Mouse (Mus musculus) heart, embryonic 13.5 days (tissue): ENCODE measurements around the gene Olfr114. TPM values are rescaled to one million over a fixed set of nuclear protein-coding genes. Genes with fewer than 3 reads are reported as not detected.

Source experiments
- ATAC-seq: fragments of 200-750 bp; cut with Nextera tagmentation; 2 replicates; pipeline ENCODE4 v1.8.0; 2017; ENCODE audit warnings: moderate TSS enrichment; ENCODE audit not compliant: insufficient number of reproducible peaks, low FRiP score, low TSS enrichment; ENCODE audit errors: extremely low read depth
- H3K27ac ChIP-seq: fragments of 300-500 bp; sonication (generic); replicated peaks from 2 replicates; pipeline ENCODE4 v1.5.1; 2015; ENCODE audit warnings: moderate library complexity, mild to moderate bottlenecking, inconsistent platforms
- H3K27me3 ChIP-seq: fragments of 300-500 bp; sonication (generic); replicated peaks from 2 replicates; pipeline ENCODE4 v1.6.1; 2015; ENCODE audit warnings: mild to moderate bottlenecking, inconsistent platforms
- H3K36me3 ChIP-seq: fragments of 300-500 bp; sonication (generic); 2 replicates; pipeline ENCODE4 v1.6.1; 2015; ENCODE audit warnings: mild to moderate bottlenecking, inconsistent platforms
- H3K4me1 ChIP-seq: fragments of 300-500 bp; sonication (generic); 2 replicates; pipeline ENCODE4 v1.6.1; 2015; ENCODE audit warnings: inconsistent platforms
- H3K4me2 ChIP-seq: fragments of 300-500 bp; sonication (generic); 2 replicates; pipeline ENCODE4 v1.6.1; 2015; ENCODE audit warnings: inconsistent platforms, mild to moderate bottlenecking, moderate library complexity
- H3K4me3 ChIP-seq: fragments of 300-500 bp; sonication (generic); 2 replicates; pipeline ENCODE4 v1.5.1; 2015; ENCODE audit warnings: moderate library complexity, mild to moderate bottlenecking, inconsistent platforms
- H3K9ac ChIP-seq: fragments of 300-500 bp; sonication (generic); 2 replicates; pipeline ENCODE4 v1.6.1; 2015; ENCODE audit warnings: inconsistent platforms, mild to moderate bottlenecking, moderate library complexity
- H3K9me3 ChIP-seq: fragments of 300-500 bp; sonication (generic); 2 replicates; pipeline ENCODE4 v1.6.1; 2016; ENCODE audit warnings: inconsistent platforms
- WGBS: fragments of 180-500 bp; shearing (Covaris S2); methylation state at CpG from one replicate; pipeline ENCODE4 v1.1.7; 2015; ENCODE audit warnings: mixed read lengths; 5-methylcytosine and 5-hydroxymethylcytosine counted together
- polyA plus RNA-seq: library from polyadenylated mRNA; unstranded; fragments of >200 nt; fragmentation: Nextera tagmentation; extraction: Ambion mirVana; gene quantifications from 2 replicates; pipeline ENCODE4 v1.2.1, GENCODE M21; 2015

Olfr114 gene
- not detected in 2 replicates for polyA plus RNA-seq

GRCm38 (mm10) chr17:37592643-37593042 lies at the start of gene Olfr114:
Olfr114 (minus strand) TSS chr17:37592743.
- Histone ChIP-seq H3K4me1 (no peaks in the 10 kb centered on the region), H3K27ac (no peak within 1 kb of the TSS), H3K9ac (no peak within 1 kb of the TSS), H3K9me3 (0 out of 2 replicates have a peak, but pooled peaks cover 9% of the 10 kb centered on the region), H3K36me3 (no peaks in the 10 kb centered on the region), H3K4me3 (no peak within 1 kb of the TSS), H3K4me2 (no peak within 1 kb of the TSS), H3K27me3 (no peaks in the 10 kb centered on the region)
- no peak for ATAC-seq

- peaks cover 11% of the 10 kb centered on the region for H3K9me3 ChIP-seq
- no peak within 1 kb of the TSS for H3K9ac ChIP-seq
- H3K27ac ChIP-seq: no peak within 1 kb of the TSS
- H3K4me3 ChIP-seq: no peak within 1 kb of the TSS
- no peaks in the 10 kb centered on the region for H3K36me3 ChIP-seq
- no peaks in the 10 kb centered on the region for H3K27me3 ChIP-seq
- H3K4me1 ChIP-seq: no peaks in the 10 kb centered on the region
- 70% methylated on average over 2 of the region's 2 CpGs for WGBS
- no peak within 1 kb of the TSS for H3K4me2 ChIP-seq
- no peak for ATAC-seq
Observed at GRCm38 (mm10) chr17:37627009-37627408, 34.5 kb upstream of the Olfr114 start, which contains the start of the genes Olfr115 and Olfr116. Olfr115 (minus strand) TSS chr17:37627109. Olfr116 (minus strand) TSS chr17:37627199.

GRCm38 (mm10) chr17:37577563-37577962 lies 15.0 kb downstream of the Olfr114 start, which contains the start of gene Olfr113:
Olfr113 (minus strand) TSS chr17:37577663.
- Histone ChIP-seq H3K9ac (no peak within 1 kb of the TSS), H3K4me3 (no peak within 1 kb of the TSS), H3K9me3 (no peaks in the 10 kb centered on the region), H3K27me3 (no peaks in the 10 kb centered on the region), H3K4me2 (no peak within 1 kb of the TSS), H3K27ac (no peak within 1 kb of the TSS), H3K4me1 (no peaks in the 10 kb centered on the region), H3K36me3 (no peaks in the 10 kb centered on the region)
- no peak for ATAC-seq

- no peak within 1 kb of the TSS for H3K4me2 ChIP-seq
- no peak within 1 kb of the TSS for H3K4me3 ChIP-seq
- no peak within 1 kb of the TSS for H3K27ac ChIP-seq
- no peaks in the 10 kb centered on the region for H3K9me3 ChIP-seq
- no peak within 1 kb of the TSS for H3K9ac ChIP-seq
- no peaks in the 10 kb centered on the region for H3K36me3 ChIP-seq
- ATAC-seq: no peak
- no peaks in the 10 kb centered on the region for H3K27me3 ChIP-seq
- no peaks in the 10 kb centered on the region for H3K4me1 ChIP-seq
Observed at GRCm38 (mm10) chr17:37569351-37569750, 23.2 kb downstream of the Olfr114 start, which contains the start of gene Olfr112. Olfr112 (minus strand) TSS chr17:37569451.

- H3K9ac ChIP-seq: no peak overlapping the region
- no peak overlapping the region for H3K4me2 ChIP-seq
- H3K4me3 ChIP-seq: no peak overlapping the region
- no peak overlapping the region for H3K27ac ChIP-seq
- H3K36me3 ChIP-seq: no peaks in the 10 kb centered on the region
- H3K27me3 ChIP-seq: no peaks in the 10 kb centered on the region
- no peak for ATAC-seq
- 0 out of 2 replicates have a peak, but pooled peaks cover 2% of the 10 kb centered on the region for H3K9me3 ChIP-seq
- no peaks in the 10 kb centered on the region for H3K4me1 ChIP-seq
- 30% methylated on average over 1 of the region's 1 CpGs for WGBS
Observed at GRCm38 (mm10) chr17:37558913-37559615, 33.5 kb downstream of the Olfr114 start.

- Histone ChIP-seq H3K4me2 (no peak overlapping the region), H3K4me1 (no peaks in the 10 kb centered on the region), H3K27me3 (no peaks in the 10 kb centered on the region), H3K27ac (no peak overlapping the region), H3K4me3 (no peak overlapping the region), H3K9me3 (no peaks in the 10 kb centered on the region), H3K9ac (no peak overlapping the region), H3K36me3 (no peaks in the 10 kb centered on the region)
- ATAC-seq: no peak
- WGBS: 62% methylated on average over 3 of the region's 3 CpGs
Observed at GRCm38 (mm10) chr17:37543800-37544435, 48.6 kb downstream of the Olfr114 start.

- H3K9me3 ChIP-seq: no peaks in the 10 kb centered on the region
- no peak overlapping the region for H3K9ac ChIP-seq
- no peak overlapping the region for H3K4me2 ChIP-seq
- ATAC-seq: no peak
- H3K36me3 ChIP-seq: no peaks in the 10 kb centered on the region
- no peak overlapping the region for H3K4me3 ChIP-seq
- H3K4me1 ChIP-seq: no peaks in the 10 kb centered on the region
- H3K27ac ChIP-seq: no peak overlapping the region
- 69% methylated on average over 4 of the region's 4 CpGs for WGBS
- H3K27me3 ChIP-seq: no peaks in the 10 kb centered on the region
Observed at GRCm38 (mm10) chr17:37541454-37542119, 51.0 kb downstream of the Olfr114 start.

Other genes starting within 250 kb of the Olfr114 start
- not detected in 2 replicates for gene Olfr104-ps, start 233.2 kb downstream of the Olfr114 start, polyA plus RNA-seq
- gene Olfr105-ps, start 213.7 kb downstream of the Olfr114 start, polyA plus RNA-seq: not detected in 2 replicates
- gene Olfr106-ps, start 202.3 kb downstream of the Olfr114 start, polyA plus RNA-seq: not detected in 2 replicates
- gene Olfr107, start 193.5 kb downstream of the Olfr114 start, polyA plus RNA-seq: not detected in 2 replicates
- gene Olfr108, start 147.3 kb downstream of the Olfr114 start, polyA plus RNA-seq: not detected in 2 replicates
- not detected in 2 replicates for gene Olfr109, start 133.8 kb downstream of the Olfr114 start, polyA plus RNA-seq
- gene H2-M2, start 109.2 kb downstream of the Olfr114 start, polyA plus RNA-seq: not detected in 2 replicates
- not detected in 2 replicates for gene Olfr110, start 100.3 kb downstream of the Olfr114 start, polyA plus RNA-seq
- gene Olfr111, start 84.7 kb downstream of the Olfr114 start, polyA plus RNA-seq: not detected in 2 replicates
- not detected in 2 replicates for gene Olfr112, start 23.3 kb downstream of the Olfr114 start, polyA plus RNA-seq
- not detected in 2 replicates for gene Olfr113, start 15.1 kb downstream of the Olfr114 start, polyA plus RNA-seq
- gene Olfr115, start 34.4 kb upstream of the Olfr114 start, polyA plus RNA-seq: not detected in 2 replicates
- gene Olfr116, start 34.5 kb upstream of the Olfr114 start, polyA plus RNA-seq: not detected in 2 replicates
- gene Olfr117, start 71.0 kb upstream of the Olfr114 start, polyA plus RNA-seq: not detected in 2 replicates
- gene Olfr118, start 74.2 kb upstream of the Olfr114 start, polyA plus RNA-seq: not detected in 2 replicates
- gene Olfr119, start 103.8 kb upstream of the Olfr114 start, polyA plus RNA-seq: not detected in 2 replicates
- gene Olfr120, start 129.1 kb upstream of the Olfr114 start, polyA plus RNA-seq: not detected in 2 replicates
- not detected in 2 replicates for gene Olfr121, start 156.1 kb upstream of the Olfr114 start, polyA plus RNA-seq
- not detected in 2 replicates for gene Olfr122, start 175.9 kb upstream of the Olfr114 start, polyA plus RNA-seq
- not detected in 2 replicates for gene Olfr123, start 200.8 kb upstream of the Olfr114 start, polyA plus RNA-seq
- not detected in 2 replicates for gene Olfr124, start 207.1 kb upstream of the Olfr114 start, polyA plus RNA-seq
- gene Olfr125, start 240.2 kb upstream of the Olfr114 start, polyA plus RNA-seq: not detected in 2 replicates